Mouse (Mus musculus) kidney, adult 2 months (tissue): ENCODE results near the gene Arf5. TPM values are rescaled to one million over a fixed set of nuclear protein-coding genes. Genes with fewer than 3 reads are reported as not detected.

ENCODE experiments used
- DNase-seq: peaks from one replicate; pipeline ENCODE4 v3.0.0; 2021
- H3K27ac ChIP-seq: fragments of 200-500 bp; 2 replicates; pipeline ENCODE4 v1.5.1; 2012; ENCODE audit warnings: low read depth, low read length, control low read depth, inconsistent platforms; ENCODE audit not compliant: insufficient read depth
- H3K27me3 ChIP-seq: fragments of 200-500 bp; replicated peaks from 2 replicates; pipeline ENCODE4 v1.6.1; 2012; ENCODE audit warnings: mild to moderate bottlenecking, moderate library complexity, low read length, inconsistent platforms; ENCODE audit not compliant: control insufficient read depth, insufficient read depth
- H3K36me3 ChIP-seq: fragments of 200-500 bp; 2 replicates; pipeline ENCODE4 v1.6.1; 2012; ENCODE audit warnings: mild to moderate bottlenecking, moderate library complexity, low read length, inconsistent platforms; ENCODE audit not compliant: control insufficient read depth, insufficient read depth
- H3K4me1 ChIP-seq: fragments of 200-500 bp; 2 replicates; pipeline ENCODE4 v1.6.1; 2011; ENCODE audit warnings: low read length; ENCODE audit not compliant: control insufficient read depth, insufficient read depth
- H3K4me3 ChIP-seq: fragments of 200-500 bp; 2 replicates; pipeline ENCODE4 v1.5.1; 2011; ENCODE audit warnings: mild to moderate bottlenecking, low read depth, low read length, control low read depth; ENCODE audit not compliant: insufficient read depth
- CTCF ChIP-seq: fragments of 200-500 bp; conservative IDR thresholded peaks from 2 replicates; pipeline ENCODE4 v1.5.1; 2011; ENCODE audit warnings: low read depth, mild to moderate bottlenecking, control low read depth, low read length, moderate library complexity, mixed read lengths; ENCODE audit not compliant: insufficient read depth, insufficient read length
- POLR2A ChIP-seq: fragments of 200-500 bp; IDR thresholded peaks from one replicate; pipeline ENCODE4 v1.6.1; 2011; ENCODE audit warnings: low read depth, low read length, control low read depth
- WGBS: fragments of 180-500 bp; shearing (Covaris S2); methylation state at CpG from one replicate; pipeline ENCODE4 v1.1.7; 2018; 5-methylcytosine and 5-hydroxymethylcytosine counted together
- polyA plus RNA-seq: library from polyadenylated mRNA; depleted of rRNA; stranded (reverse); fragments of >200 nt; gene quantifications from 2 replicates; pipeline ENCODE4 v1.2.3, GENCODE M21; 2012; rRNA removed

Gene Arf5
- polyA plus RNA-seq: 303 and 332 TPM in 2 replicates

DNA sequence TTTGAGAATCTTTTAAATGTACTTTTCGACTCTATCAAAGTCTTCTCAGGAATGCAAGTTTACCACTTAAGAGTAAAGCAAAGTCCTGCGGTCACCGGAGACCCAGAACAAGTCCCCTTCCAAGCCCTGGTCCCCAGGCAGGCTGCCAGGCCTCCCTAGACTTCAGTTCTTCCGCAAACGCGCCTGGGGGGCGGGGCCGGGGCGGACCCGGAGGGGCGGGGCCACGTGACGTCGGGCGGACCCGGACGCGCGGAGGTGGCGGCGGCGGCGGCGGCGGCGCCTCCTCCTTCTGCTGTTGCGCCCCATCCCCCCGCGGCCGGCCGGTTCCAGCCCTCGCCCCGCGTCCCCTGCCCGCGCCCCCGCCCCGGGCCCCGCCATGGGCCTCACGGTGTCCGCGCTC is at the start of gene Arf5:
Gene Arf5 (plus strand): TSS at position 248 of the 400 bp plus-strand sequence.
- Histone ChIP-seq H3K36me3 (no peaks in the 10 kb centered on the region), H3K4me3 (peak within 1 kb of the TSS; percentile 87), H3K4me1 (peaks cover 11% of the 10 kb centered on the region; the same call in 1 of the 2 replicates), H3K27ac (peak within 1 kb of the TSS; percentile 27), H3K27me3 (no peaks in the 10 kb centered on the region)
- peak; percentile 97 for DNase-seq
- WGBS: 2% methylated on average over 37 of the region's 42 CpGs
- no peak for TF ChIP-seq POLR2A
- no peak for TF ChIP-seq CTCF

GRCm38 (mm10) chr6:28381983-28382382 is 41.4 kb upstream of the Arf5 start:
- Histone ChIP-seq H3K4me1 (no peaks in the 10 kb centered on the region), H3K27ac (no peak overlapping the region), H3K27me3 (no peaks in the 10 kb centered on the region), H3K36me3 (no peaks in the 10 kb centered on the region), H3K4me3 (no peak overlapping the region)
- 38% methylated on average over 4 of the region's 4 CpGs for WGBS
- DNase-seq: no peak
- no peak for TF ChIP-seq CTCF
- no peak for TF ChIP-seq POLR2A

- Histone ChIP-seq H3K27me3 (no peaks in the 10 kb centered on the region), H3K27ac (no peak overlapping the region), H3K4me3 (no peak overlapping the region), H3K36me3 (no peaks in the 10 kb centered on the region), H3K4me1 (no peaks in the 10 kb centered on the region)
- WGBS: 74% methylated on average over 3 of the region's 3 CpGs
- no peak for TF ChIP-seq POLR2A
- TF ChIP-seq CTCF: no peak
- DNase-seq: no peak
These were observed 38.2 kb upstream of the Arf5 start for GRCm38 (mm10) chr6:28385169-28385568.

DNA sequence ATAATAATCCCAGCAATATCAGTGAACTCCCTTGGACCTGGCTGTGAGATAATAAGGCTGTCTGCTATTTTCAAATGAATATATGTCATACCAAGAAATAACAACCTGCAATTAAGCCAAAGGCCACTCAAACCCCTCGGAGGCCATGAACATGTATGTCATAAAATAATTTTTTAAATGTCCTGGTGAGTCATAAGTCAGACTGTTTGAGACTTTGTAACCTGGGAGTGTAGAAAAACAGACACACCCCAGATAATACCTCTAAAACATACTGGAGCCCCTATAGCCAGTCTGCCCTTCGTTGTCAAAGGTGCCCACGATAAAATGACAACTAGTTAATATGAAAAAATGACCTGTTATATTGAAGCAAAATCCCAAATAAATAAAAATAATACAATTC is 34.3 kb upstream of the Arf5 start:
- H3K4me3 ChIP-seq: no peak overlapping the region
- no peak for TF ChIP-seq POLR2A
- no peak for TF ChIP-seq CTCF

GRCm38 (mm10) chr6:28396051-28396852 is 27.1 kb upstream of the Arf5 start:
- H3K4me3 ChIP-seq: no peak overlapping the region
- H3K27ac ChIP-seq: no peak overlapping the region
- TF ChIP-seq CTCF (no peak), POLR2A (no peak)
- DNase-seq: no peak
- WGBS: 58% methylated on average over 15 of the region's 15 CpGs
- H3K4me1 ChIP-seq: 0 out of 2 replicates have a peak, but pooled peaks cover 3% of the 10 kb centered on the region
- H3K36me3 ChIP-seq: no peaks in the 10 kb centered on the region
- peaks cover 6% of the 10 kb centered on the region for H3K27me3 ChIP-seq

More for the DNA sequence above, 34.3 kb upstream of the Arf5 start:
- 84% methylated on average over 3 of the region's 3 CpGs for WGBS
- no peaks in the 10 kb centered on the region for H3K36me3 ChIP-seq
- H3K27ac ChIP-seq: no peak overlapping the region
- H3K27me3 ChIP-seq: no peaks in the 10 kb centered on the region
- DNase-seq: no peak
- H3K4me1 ChIP-seq: no peaks in the 10 kb centered on the region

DNA sequence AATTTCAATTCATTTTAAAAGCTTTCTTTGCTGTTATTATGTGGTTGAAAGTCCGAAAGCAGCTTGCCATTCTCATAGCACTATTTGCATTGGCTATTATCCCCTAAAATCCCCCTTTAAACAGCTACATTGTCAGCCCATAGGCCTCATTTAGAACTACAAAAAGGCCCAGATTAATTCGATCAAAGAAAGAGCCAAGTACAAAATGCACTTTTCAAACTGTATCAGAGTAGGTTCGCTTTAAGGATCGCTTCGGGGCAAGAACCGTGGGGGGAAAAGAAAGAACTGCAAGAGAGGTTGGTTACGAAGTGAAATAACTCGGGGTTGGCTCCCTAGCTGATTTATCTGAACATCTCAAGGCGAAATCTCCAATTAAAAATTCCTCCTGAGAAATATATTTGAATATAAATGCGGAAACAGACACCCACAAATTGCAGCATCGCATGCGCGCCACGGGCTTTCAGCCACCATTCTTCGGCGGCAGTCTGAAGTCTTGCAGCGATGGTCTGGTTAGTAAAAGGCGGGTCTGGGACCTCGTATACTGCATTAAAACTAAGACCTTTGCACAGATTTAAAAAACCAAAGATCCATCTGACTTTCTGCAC is 26.4 kb upstream of the Arf5 start:
- H3K4me3 ChIP-seq: no peak overlapping the region
- H3K27ac ChIP-seq: no peak overlapping the region
- 8% methylated on average over 19 of the region's 19 CpGs for WGBS
- no peaks in the 10 kb centered on the region for H3K36me3 ChIP-seq
- H3K27me3 ChIP-seq: peaks cover 6% of the 10 kb centered on the region
- DNase-seq: no peak
- H3K4me1 ChIP-seq: 0 out of 2 replicates have a peak, but pooled peaks cover 3% of the 10 kb centered on the region
- no peak for TF ChIP-seq POLR2A
- TF ChIP-seq CTCF: no peak

- Histone ChIP-seq H3K4me1 (0 out of 2 replicates have a peak, but pooled peaks cover 3% of the 10 kb centered on the region), H3K36me3 (no peaks in the 10 kb centered on the region), H3K4me3 (peak within 1 kb of the TSS; percentile 47), H3K27ac (no peak within 1 kb of the TSS), H3K27me3 (peaks cover 6% of the 10 kb centered on the region)
- DNase-seq: no peak
- no peak for TF ChIP-seq CTCF
- TF ChIP-seq POLR2A: no peak
- WGBS: 2% methylated on average over 33 of the region's 33 CpGs
These were observed 25.6 kb upstream of the Arf5 start, which contains the start of gene Zfp800 for GRCm38 (mm10) chr6:28397681-28398203. TSS of gene Zfp800 (minus strand) at chr6:28398005.
